Mouse (Mus musculus) spleen, embryonic (tissue): ENCODE measurements around the gene Setd5.

ENCODE experiments used
- CTCF ChIA-PET: fragments of 350-600 bp; sonication (Branson Sonifier 250); formaldehyde crosslinking; loops from one replicate; lab custom pipeline; 2022; lab: Charles Lee

Gene Setd5

GRCm38 (mm10) chr6:113054552-113055107 lies 22.5 kb upstream of the Setd5 start:
- CTCF ChIA-PET, result no interaction called here

DNA sequence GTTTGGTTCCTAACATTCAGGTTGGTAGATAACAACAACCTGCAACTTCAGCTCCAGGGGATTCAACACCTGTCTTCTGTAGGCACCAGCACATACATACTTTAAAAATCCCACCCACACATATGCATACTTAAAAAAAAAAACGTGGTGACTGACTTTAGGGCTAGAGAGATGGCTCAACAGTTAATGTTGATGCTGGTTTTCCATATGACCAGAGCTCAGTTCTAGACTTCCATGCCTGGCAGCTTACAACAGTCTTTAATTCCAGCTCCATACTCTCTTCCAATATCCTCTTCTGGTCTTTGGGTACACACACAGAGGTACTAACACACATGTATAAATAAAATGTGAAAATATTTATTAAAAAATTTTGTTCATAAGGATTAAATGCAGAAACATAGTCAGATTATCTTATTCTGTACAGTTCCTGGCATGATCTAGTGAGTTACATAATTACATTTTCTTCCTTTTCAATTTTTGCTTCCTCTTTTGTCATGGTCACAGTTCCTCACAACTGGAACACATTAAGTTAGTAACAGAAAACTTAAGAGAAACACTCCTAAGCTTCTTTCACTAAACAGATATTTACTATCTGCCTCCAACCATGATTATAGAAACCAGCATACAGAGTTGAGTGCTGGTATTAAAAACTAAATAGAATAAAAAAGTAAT lies 16.1 kb upstream of the Setd5 start:
- CTCF ChIA-PET, result no interaction called here

GRCm38 (mm10) chr6:113062253-113062652 lies 14.9 kb upstream of the Setd5 start:
- CTCF ChIA-PET, result no interaction called here

DNA sequence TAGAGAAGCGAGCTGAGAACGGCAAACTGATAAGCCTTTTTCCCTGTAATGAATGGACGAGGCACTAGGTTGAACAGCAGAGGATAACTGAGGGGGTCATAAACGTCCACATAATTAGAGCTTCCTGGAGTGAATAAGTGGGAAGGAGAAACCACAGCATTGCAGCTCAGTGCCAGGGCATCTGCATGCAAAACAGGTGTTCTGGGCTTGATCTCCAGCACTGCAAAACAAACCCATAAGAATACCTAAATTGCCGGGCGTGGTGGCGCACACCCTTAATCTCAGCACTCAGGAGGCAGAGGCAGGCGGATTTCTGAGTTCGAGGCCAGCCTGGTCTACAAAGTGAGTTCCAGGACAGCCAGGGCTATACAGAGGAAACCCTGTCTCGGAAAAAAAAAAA lies 13.8 kb upstream of the Setd5 start:
- CTCF ChIA-PET, result no interaction called here

DNA sequence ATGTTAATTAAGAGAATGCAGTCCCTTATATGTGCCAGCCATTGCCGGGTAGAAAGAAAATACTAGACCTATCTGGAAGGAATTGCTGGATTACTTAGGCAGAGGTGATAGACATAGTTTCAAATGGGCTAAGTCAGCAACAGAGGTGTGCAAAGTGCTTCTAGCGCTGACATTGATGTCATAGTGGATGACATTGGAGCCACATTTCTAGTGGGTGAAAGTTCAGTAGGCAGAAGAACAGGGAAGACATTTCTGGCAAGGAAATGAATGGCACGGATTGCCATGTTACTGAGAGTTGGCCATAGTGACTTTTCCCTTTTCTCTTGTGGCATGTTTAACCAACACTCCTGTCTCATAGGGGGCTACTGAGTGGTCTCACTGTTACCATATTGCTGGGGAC lies 12.0 kb upstream of the Setd5 start:
- CTCF ChIA-PET, result no interaction called here

GRCm38 (mm10) chr6:113069154-113069553 lies 8.0 kb upstream of the Setd5 start:
- CTCF ChIA-PET, result no interaction called here

DNA sequence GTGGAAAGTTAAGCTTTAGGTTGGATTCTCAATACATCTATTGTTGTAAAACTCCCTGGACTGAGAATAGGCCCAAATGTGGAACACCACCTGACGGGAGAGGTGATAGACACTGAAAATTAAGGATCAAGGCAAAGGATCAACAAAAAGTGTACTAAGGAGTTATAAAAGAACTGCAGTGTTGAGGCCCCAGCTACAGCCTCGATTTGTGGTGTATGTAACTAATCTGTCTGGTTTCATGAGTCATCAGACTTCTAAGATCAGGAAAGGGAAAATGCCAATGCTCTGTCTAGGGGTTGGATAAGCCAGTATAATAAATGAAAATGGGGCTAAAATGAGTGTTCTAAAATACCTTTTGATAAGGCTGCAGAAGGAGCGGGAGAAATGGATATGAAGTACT lies 1.9 kb upstream of the Setd5 start:
- CTCF ChIA-PET, result interaction anchor here (0.7 kb wide), 1 partner anchor 259 kb away, joined by 3 read pairs; no protein-coding TSS in a partner anchor

GRCm38 (mm10) chr6:113076012-113076685 lies 1.0 kb upstream of the Setd5 start:
- CTCF ChIA-PET, result no interaction called here

- CTCF ChIA-PET, result no interaction called here
Measured at GRCm38 (mm10) chr6:113077569-113078030, 435 bp downstream of the Setd5 start.

DNA sequence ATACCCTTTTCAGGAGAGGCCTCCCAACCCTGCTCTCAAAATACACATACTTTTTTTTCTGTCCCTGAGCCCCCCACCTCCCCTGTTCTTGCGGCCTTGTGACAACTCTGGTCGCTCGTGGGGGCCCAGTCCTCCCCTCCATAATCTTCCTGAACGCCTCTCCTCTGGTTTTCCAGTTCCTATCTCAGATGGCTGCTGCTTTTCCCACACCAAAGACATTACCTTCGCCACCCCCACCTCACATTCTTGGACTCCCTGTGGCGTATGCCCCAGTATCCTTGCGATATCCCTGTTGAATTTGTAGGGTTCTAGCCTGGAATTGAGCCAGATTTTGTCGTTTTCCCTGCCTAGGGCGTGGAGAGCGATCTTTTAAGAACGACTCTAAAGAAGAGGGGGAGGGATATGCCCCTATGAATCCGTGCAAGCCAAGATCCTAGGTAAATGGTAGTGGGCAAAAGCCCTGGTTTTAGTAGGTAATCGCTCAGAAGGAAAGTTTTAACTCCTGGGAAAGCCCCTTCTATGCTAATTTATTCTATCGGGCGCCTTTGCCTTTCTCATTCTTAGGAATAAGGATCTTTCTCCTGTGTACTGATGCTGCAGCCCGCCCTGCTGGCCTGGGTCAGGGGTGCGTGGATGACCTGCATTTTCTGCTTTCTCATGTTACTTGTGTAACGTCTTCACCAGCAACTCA lies 1.0 kb downstream of the Setd5 start:
- CTCF ChIA-PET, result no interaction called here

GRCm38 (mm10) chr6:113079492-113079891 lies 2.3 kb downstream of the Setd5 start:
- CTCF ChIA-PET, result no interaction called here

- CTCF ChIA-PET, result no interaction called here
Measured at GRCm38 (mm10) chr6:113082229-113082628, 5.1 kb downstream of the Setd5 start.

GRCm38 (mm10) chr6:113084590-113084989 lies 7.4 kb downstream of the Setd5 start:
- CTCF ChIA-PET, result no interaction called here

- CTCF ChIA-PET, result interaction anchor here (0.6 kb wide), 1 partner anchor 23 kb away, joined by 3 read pairs; no protein-coding TSS in a partner anchor
Measured at GRCm38 (mm10) chr6:113093206-113093605, 16.0 kb downstream of the Setd5 start.

DNA sequence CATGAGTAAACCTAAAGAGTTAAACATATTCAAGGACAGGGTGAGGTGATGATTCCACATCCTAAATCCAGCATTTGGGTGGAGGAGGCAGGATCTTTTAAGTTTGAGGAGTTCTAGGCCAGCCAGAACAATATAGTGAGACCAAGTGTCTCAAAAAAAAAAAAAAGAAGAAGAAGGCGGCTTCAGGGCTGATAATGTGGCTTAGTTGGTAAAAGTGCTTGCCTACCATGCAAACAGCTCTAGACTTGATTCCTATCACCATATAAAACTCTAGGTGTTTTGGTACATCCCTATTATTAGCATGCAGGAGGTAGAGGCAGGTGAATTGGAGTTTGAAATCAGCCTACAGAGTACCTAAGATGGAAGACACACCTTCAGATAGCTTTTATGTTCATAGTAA lies 18.4 kb downstream of the Setd5 start:
- CTCF ChIA-PET, result no interaction called here

GRCm38 (mm10) chr6:113097662-113098061 lies 20.5 kb downstream of the Setd5 start:
- CTCF ChIA-PET, result interaction anchor here (0.7 kb wide), 4 partner anchors 44 to 397 kb away, joined by 3 to 5 read pairs (median 4); no protein-coding TSS in a partner anchor

DNA sequence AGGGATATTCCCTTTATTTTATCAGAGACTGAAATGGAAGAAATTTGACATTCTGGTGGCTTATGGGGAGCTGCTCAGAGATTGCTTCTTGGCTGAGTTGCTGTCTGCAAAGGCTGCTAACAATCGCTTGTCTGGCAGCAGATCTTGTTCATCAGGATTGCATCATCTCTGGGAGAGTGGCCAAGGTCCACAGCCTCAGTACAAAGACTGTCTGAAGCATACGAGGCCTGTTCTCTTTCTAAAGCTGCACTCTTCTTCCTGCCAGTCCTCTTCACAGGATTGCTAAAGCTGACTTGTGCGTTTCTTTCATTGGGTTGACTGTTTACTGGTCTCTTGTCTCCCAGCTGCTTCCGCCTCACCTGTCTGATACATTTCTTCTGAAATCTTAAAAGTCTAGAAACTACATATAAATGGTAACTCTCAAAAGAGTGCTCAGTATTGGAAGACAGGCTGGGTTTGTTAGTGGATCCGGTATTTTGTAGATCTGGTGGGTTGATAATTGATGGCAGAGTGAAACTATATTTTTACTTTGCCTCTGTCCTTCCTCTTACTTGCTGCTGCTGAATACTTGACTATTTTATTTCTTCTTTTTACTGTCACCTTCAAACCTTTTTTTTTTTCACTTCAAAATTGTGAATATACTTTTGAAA lies 22.6 kb downstream of the Setd5 start:
- CTCF ChIA-PET, result no interaction called here

DNA sequence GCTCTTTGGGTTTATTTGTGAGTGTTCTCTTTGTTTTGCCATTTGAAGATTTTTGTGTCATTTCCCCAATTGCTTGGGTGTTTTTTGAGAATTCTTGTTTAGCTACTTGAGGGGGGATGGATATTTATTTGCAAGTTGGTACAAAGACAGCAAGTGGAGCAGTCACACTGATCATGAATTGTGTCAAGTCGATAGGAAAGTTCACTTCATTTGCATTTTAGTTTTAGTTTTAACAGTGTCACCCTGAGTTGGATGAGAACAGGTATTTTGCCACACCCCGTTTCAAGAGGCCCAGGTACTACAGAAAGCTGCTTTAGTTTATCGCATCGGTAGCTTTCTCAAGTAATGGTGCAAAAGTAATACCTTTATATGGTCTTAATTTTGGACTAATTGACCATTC lies 25.4 kb downstream of the Setd5 start:
- CTCF ChIA-PET, result no interaction called here

GRCm38 (mm10) chr6:113103765-113104164 lies 26.6 kb downstream of the Setd5 start:
- CTCF ChIA-PET, result no interaction called here

DNA sequence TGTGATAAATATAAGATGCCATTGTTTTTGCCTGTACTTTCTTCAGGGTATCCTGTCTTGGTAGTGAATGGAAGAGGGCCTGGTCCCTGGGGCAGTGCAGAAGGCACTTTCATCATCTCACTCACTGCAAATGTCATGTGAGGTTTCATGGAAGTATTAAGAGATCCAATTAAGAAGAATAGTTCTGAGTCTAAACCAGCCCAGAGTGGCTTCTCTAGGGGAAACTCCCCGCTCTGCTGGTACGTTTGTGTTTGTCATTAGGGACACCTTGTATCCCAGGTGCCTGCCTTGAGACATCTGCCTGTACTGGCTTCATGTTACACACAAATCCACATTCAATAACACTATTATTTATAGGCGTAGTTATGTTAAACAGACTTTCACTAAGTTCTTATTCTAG lies 32.2 kb downstream of the Setd5 start:
- CTCF ChIA-PET, result no interaction called here

DNA sequence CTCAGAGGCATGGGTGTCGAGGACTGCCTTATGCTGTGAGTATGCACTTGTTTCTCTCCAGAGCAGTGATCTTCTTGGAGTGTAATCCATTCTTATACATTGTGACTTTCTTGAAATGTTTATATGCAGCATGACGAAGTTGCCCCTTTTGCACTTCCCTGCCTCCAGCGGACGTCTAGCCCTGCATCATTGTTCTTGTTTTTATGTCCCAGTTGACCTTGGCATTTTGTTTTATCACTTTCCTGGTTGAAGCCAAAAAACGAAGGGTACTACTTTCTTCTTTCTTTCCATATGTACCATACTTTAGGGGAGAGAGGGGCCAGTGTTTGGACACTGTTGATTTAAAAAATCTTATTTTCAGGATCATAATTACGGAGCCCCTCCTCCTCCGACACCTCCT lies 32.8 kb downstream of the Setd5 start:
- CTCF ChIA-PET, result no interaction called here

- CTCF ChIA-PET, result no interaction called here
Measured at GRCm38 (mm10) chr6:113120806-113121205, 43.6 kb downstream of the Setd5 start.
